Mouse (Mus musculus): ENCODE data around the gene M6pr. TPM values are rescaled to one million over a fixed set of nuclear protein-coding genes. Genes with fewer than 3 reads are reported as not detected.
A peak's percentile ranks its signal among the peaks of the same experiment; 100 is the strongest.

The M6pr gene
- 77.6 and 79.1 TPM in 2 replicates for polyA plus RNA-seq (2015; fragmentation: Nextera tagmentation; extraction: Ambion mirVana)

DNA sequence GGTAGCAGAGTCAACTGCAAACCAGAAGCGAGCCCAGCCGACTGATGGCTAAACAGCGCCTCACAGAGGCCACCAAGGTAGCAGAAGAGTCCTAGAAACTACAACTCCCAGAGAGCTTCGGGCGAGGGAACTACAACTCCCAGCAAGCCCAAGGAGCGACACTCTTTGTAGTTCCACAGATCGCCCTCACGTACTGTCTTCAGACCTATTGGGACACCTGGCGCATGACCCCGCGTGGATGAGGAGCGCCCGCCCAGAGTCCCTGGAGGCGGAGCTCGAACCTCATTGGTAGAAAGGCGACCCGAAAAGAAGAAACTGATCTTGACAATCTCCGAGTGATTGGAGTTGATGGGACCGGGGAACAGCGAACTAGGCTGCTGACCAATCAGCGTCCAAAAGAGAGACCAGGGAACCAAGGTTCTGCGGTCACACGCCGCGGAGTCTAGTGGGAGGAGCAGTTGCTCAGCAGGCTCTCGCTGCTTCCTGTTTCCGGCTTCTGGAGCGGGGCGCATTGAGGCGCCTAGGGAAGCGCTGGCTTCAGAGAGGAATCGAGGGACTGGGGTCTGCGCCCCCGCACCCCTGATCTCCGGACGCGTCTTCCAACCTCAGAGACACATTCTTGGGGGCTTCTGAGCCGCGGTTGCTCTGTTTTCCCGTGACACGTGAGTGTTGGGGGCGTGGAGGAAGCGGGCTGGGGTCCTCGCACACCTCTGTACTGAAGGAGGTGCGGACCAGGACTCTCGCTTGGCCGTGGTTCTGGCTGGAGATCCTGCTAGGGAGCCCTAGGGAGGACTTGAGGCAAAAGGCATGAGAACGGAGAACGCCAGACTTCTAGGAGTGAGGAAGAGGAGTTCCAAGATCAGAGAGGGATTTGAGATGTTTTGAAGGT lies at the start of gene M6pr:
Gene M6pr, plus strand, starts transcription at position 216 of the 889 bp plus-strand sequence.
- H3K4me3 ChIP-seq, result peak within 1 kb of the TSS; percentile 88
- peak within 1 kb of the TSS; percentile 88 for H3K9ac ChIP-seq
- peak; percentile 99 for ATAC-seq (ENCODE audit: low FRiP score, low read depth)
- H3K4me2 ChIP-seq (replicated peaks), result peak within 1 kb of the TSS; percentile 86
- H3K27me3 ChIP-seq, result no peaks in the 10 kb centered on the region
- peaks cover 28% of the 10 kb centered on the region for H3K4me1 ChIP-seq
- H3K27ac ChIP-seq, result peak within 1 kb of the TSS; percentile 75
- no peaks in the 10 kb centered on the region for H3K9me3 ChIP-seq
- under 1% methylated on average over 49 of the region's 49 CpGs for WGBS
- peaks cover 18% of the 10 kb centered on the region for H3K36me3 ChIP-seq

GRCm38 (mm10) chr6:122262543-122262942 lies 46.0 kb upstream of the M6pr start:
- H3K9me3 ChIP-seq, result no peaks in the 10 kb centered on the region
- no peak overlapping the region for H3K27ac ChIP-seq
- H3K27me3 ChIP-seq, result no peaks in the 10 kb centered on the region; the same call in 1 of the 2 replicates
- no peak overlapping the region for H3K9ac ChIP-seq
- no peaks in the 10 kb centered on the region for H3K36me3 ChIP-seq
- no peaks in the 10 kb centered on the region for H3K4me1 ChIP-seq
- 87% methylated on average over 8 of the region's 8 CpGs for WGBS
- H3K4me2 ChIP-seq (replicated peaks), result no peak overlapping the region
- ATAC-seq (ENCODE audit: low FRiP score, low read depth), result no peak
- no peak overlapping the region for H3K4me3 ChIP-seq

DNA sequence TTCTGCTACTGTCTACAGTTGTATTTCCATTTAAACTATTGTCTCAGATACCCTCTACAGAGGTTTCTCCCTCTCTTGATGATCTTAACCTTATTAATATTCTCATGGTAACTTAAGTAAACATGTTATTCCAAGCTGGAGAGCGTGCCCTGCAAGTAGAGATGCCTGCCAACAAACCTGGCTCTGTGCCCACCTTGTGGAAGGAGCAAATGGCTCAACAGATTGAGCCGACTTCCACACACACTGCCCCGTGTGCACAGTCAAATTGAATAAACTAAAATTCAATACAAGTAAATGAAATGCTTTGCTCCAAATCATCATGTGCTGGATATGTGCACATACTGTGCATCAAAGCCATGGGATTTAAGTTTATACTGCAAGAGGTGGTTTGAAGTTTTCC lies 40.0 kb upstream of the M6pr start:
- H3K9ac ChIP-seq, result no peak overlapping the region
- 46% methylated on average over 3 of the region's 3 CpGs for WGBS
- H3K36me3 ChIP-seq, result no peaks in the 10 kb centered on the region
- ATAC-seq (ENCODE audit: low FRiP score, low read depth), result no peak
- H3K4me1 ChIP-seq, result peaks cover 4% of the 10 kb centered on the region; the same call in 1 of the 2 replicates
- H3K27ac ChIP-seq, result no peak overlapping the region
- no peaks in the 10 kb centered on the region for H3K27me3 ChIP-seq
- no peaks in the 10 kb centered on the region for H3K9me3 ChIP-seq
- H3K4me3 ChIP-seq, result no peak overlapping the region
- no peak overlapping the region for H3K4me2 ChIP-seq (replicated peaks)

GRCm38 (mm10) chr6:122269170-122269569 lies 39.4 kb upstream of the M6pr start:
- Histone ChIP-seq H3K27ac (no peak overlapping the region), H3K9ac (no peak overlapping the region), H3K9me3 (no peaks in the 10 kb centered on the region), H3K27me3 (no peaks in the 10 kb centered on the region), H3K4me2 (replicated peaks) (no peak overlapping the region), H3K4me3 (no peak overlapping the region), H3K36me3 (no peaks in the 10 kb centered on the region), H3K4me1 (peaks cover 4% of the 10 kb centered on the region; the same call in 1 of the 2 replicates)
- ATAC-seq (ENCODE audit: low FRiP score, low read depth), result no peak
- 86% methylated on average over 4 of the region's 4 CpGs for WGBS

- Histone ChIP-seq H3K9me3 (no peaks in the 10 kb centered on the region), H3K27ac (no peak overlapping the region), H3K36me3 (no peaks in the 10 kb centered on the region), H3K9ac (no peak overlapping the region), H3K27me3 (no peaks in the 10 kb centered on the region), H3K4me3 (no peak overlapping the region), H3K4me2 (replicated peaks) (no peak overlapping the region), H3K4me1 (peaks cover 4% of the 10 kb centered on the region; the same call in 1 of the 2 replicates)
- WGBS, result 65% methylated on average over 11 of the region's 11 CpGs
- ATAC-seq (ENCODE audit: low FRiP score, low read depth), result no peak
Observed at GRCm38 (mm10) chr6:122270152-122270551, 38.4 kb upstream of the M6pr start.

- Histone ChIP-seq H3K27me3 (no peaks in the 10 kb centered on the region), H3K9ac (no peak overlapping the region), H3K36me3 (no peaks in the 10 kb centered on the region), H3K27ac (no peak overlapping the region), H3K9me3 (no peaks in the 10 kb centered on the region), H3K4me1 (no peaks in the 10 kb centered on the region), H3K4me3 (no peak overlapping the region), H3K4me2 (replicated peaks) (no peak overlapping the region)
- 68% methylated on average over 5 of the region's 5 CpGs for WGBS
- no peak for ATAC-seq (ENCODE audit: low FRiP score, low read depth)
Observed at GRCm38 (mm10) chr6:122274546-122274945, 34.0 kb upstream of the M6pr start.

- no peak overlapping the region for H3K9ac ChIP-seq
- H3K4me3 ChIP-seq, result no peak overlapping the region
- no peak for ATAC-seq (ENCODE audit: low FRiP score, low read depth)
- no peaks in the 10 kb centered on the region for H3K9me3 ChIP-seq
- no peak overlapping the region for H3K27ac ChIP-seq
- no peaks in the 10 kb centered on the region for H3K4me1 ChIP-seq
- H3K27me3 ChIP-seq, result no peaks in the 10 kb centered on the region
- 90% methylated on average over 7 of the region's 7 CpGs for WGBS
- H3K36me3 ChIP-seq, result no peaks in the 10 kb centered on the region
- no peak overlapping the region for H3K4me2 ChIP-seq (replicated peaks)
Observed at GRCm38 (mm10) chr6:122276565-122276964, 32.0 kb upstream of the M6pr start.

DNA sequence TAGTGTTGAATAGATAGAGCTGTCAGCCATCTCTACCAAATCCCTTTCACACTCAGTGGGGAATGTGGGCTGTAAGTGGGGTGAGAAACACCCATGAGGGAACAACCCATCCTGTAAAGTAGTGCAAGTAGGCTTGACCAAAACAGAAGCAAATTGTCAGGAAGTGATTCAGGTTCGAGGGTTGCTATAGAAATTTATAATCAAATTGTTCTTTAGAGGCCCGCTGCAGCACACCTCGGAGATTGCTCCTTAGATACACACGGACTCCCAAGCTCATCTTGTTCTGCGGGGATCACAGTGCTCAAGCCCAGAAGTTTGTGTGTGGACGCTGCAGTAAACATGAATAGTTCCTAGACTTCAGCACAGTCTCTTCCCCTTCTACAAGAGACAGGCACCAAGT lies 25.7 kb upstream of the M6pr start, which contains the start of gene Klrg1:
Gene Klrg1, minus strand, starts transcription at position 101 of the 400 bp plus-strand sequence.
- H3K4me2 ChIP-seq (replicated peaks), result no peak within 1 kb of the TSS
- H3K4me3 ChIP-seq, result no peak within 1 kb of the TSS
- ATAC-seq (ENCODE audit: low FRiP score, low read depth), result no peak
- H3K9me3 ChIP-seq, result no peaks in the 10 kb centered on the region
- H3K27ac ChIP-seq, result no peak within 1 kb of the TSS
- no peaks in the 10 kb centered on the region for H3K36me3 ChIP-seq
- H3K4me1 ChIP-seq, result no peaks in the 10 kb centered on the region
- WGBS, result 83% methylated on average over 6 of the region's 6 CpGs
- H3K9ac ChIP-seq, result no peak within 1 kb of the TSS
- no peaks in the 10 kb centered on the region for H3K27me3 ChIP-seq

DNA sequence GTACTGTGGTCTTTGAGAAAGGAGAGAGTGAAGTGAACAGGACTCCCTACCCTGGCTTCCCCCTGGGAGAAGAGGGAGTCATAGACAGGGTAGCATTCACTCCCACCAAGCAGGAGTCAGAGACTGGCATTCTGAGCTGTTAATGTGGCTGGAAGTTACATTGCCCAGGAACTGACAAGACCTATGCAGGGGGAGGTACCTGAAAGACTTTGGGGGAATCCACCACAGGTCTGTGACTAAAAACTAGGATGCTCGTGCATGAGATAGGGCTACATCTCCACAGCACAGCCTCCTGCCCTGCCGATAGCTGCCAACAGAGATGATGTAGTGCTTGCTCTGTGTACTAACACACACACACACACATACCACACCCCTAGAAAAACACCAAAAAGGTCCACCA lies 25.1 kb upstream of the M6pr start:
- Histone ChIP-seq H3K36me3 (no peaks in the 10 kb centered on the region), H3K9ac (no peak overlapping the region), H3K9me3 (no peaks in the 10 kb centered on the region), H3K27ac (no peak overlapping the region), H3K27me3 (no peaks in the 10 kb centered on the region), H3K4me2 (replicated peaks) (no peak overlapping the region), H3K4me3 (no peak overlapping the region), H3K4me1 (peaks cover under 1% of the 10 kb centered on the region; the same call in 1 of the 2 replicates)
- ATAC-seq (ENCODE audit: low FRiP score, low read depth), result no peak
- 85% methylated on average over 2 of the region's 2 CpGs for WGBS

DNA sequence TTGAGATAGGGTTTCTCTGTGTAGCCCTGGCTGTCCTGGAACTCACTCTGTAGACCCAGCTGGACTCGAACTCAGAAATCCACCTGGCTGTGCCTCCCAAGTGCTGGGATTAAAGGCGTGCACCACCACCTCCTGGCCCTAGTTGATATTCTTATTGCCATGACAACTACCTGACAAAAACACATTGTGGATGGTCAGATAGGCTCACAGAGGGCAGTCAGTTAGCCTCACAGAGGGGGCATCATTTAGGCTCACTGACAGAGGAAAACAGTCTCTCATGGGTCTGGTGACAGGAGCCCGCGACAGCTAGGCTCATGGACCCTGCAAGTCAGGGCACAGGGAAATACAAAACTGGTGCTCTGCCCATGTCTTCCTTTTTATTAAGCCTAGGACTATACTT lies 24.2 kb upstream of the M6pr start:
- WGBS, result 77% methylated on average over 4 of the region's 4 CpGs
- no peak for ATAC-seq (ENCODE audit: low FRiP score, low read depth)
- H3K9ac ChIP-seq, result no peak overlapping the region
- H3K9me3 ChIP-seq, result no peaks in the 10 kb centered on the region
- H3K4me3 ChIP-seq, result no peak overlapping the region
- peaks cover 2% of the 10 kb centered on the region; the same call in 1 of the 2 replicates for H3K4me1 ChIP-seq
- no peaks in the 10 kb centered on the region for H3K27me3 ChIP-seq
- no peak overlapping the region for H3K4me2 ChIP-seq (replicated peaks)
- H3K27ac ChIP-seq, result no peak overlapping the region
- no peaks in the 10 kb centered on the region for H3K36me3 ChIP-seq

GRCm38 (mm10) chr6:122284823-122285222 lies 23.7 kb upstream of the M6pr start:
- Histone ChIP-seq H3K4me1 (peaks cover 3% of the 10 kb centered on the region), H3K4me2 (replicated peaks) (no peak overlapping the region), H3K9ac (no peak overlapping the region), H3K4me3 (no peak overlapping the region), H3K9me3 (no peaks in the 10 kb centered on the region), H3K27me3 (no peaks in the 10 kb centered on the region), H3K36me3 (no peaks in the 10 kb centered on the region), H3K27ac (no peak overlapping the region)
- no peak for ATAC-seq (ENCODE audit: low FRiP score, low read depth)
- 71% methylated on average over 1 of the region's 1 CpGs for WGBS

GRCm38 (mm10) chr6:122288263-122288662 lies 20.3 kb upstream of the M6pr start:
- Histone ChIP-seq H3K4me2 (replicated peaks) (no peak overlapping the region), H3K36me3 (no peaks in the 10 kb centered on the region), H3K4me3 (no peak overlapping the region), H3K9ac (no peak overlapping the region), H3K27ac (no peak overlapping the region), H3K4me1 (peaks cover 19% of the 10 kb centered on the region), H3K27me3 (no peaks in the 10 kb centered on the region), H3K9me3 (no peaks in the 10 kb centered on the region)
- 77% methylated on average over 1 of the region's 1 CpGs for WGBS
- ATAC-seq (ENCODE audit: low FRiP score, low read depth), result no peak
